Mouse (Mus musculus) cerebellum, adult (tissue): Measurements from ENCODE around the gene Serpina1a.
"Not testable (repeated sequence)": the region's sequence is repeated elsewhere in the genome, so short reads cannot be mapped to it uniquely, and the experiment has no call there.

Source experiments
- ATAC-seq: cut with Nextera tagmentation; 2 replicates; pipeline ENCODE4 v1.9.2; 2017; ENCODE audit warnings: mild to moderate bottlenecking, moderate library complexity, mixed read lengths; ENCODE audit not compliant: insufficient number of reproducible peaks, low FRiP score, low TSS enrichment

The Serpina1a gene

DNA sequence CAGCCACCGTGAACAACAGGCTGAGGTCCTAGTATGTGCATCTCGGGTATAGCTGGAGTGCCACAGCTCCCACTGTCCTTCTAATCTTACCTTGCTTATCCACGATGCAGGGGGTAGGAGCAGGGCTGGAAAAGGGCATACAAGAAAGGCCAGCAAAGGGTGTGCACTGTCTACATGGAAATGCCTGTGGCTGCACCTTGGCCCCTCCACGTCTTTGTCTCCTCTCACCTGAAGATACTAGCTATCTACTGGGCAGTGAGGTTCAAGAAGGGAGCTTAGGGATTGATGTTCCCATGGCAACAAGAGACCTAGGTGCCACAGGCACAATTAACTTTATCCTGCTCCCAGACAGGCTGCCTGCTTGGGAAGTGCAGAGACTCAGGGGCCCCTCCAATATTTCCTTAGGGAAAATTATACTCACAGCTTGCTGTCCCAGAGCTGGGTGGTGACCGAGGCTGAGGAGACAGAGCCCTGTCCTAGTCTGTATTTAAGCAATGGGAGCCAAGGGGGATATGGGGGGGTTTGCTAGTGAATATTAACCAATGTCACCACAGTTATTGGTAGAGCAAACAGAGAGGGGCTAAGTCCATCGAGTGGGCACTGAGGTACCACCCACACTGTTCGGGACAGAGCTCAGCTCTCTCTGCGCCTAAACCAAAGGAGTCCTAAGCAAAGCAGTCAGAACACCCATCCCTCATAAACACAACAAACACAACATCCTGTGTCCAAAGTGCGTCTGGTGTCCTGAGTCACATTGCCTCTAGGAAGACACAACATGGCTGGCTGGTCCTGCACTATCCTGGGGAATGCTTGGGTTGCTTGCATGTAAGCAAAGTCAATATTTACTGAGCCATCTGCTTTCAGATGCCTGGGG, at the start of gene Serpina1a:
Gene Serpina1a (minus strand): TSS at position 462 of the 874 bp plus-strand sequence.
- not testable (repeated sequence) for ATAC-seq

DNA sequence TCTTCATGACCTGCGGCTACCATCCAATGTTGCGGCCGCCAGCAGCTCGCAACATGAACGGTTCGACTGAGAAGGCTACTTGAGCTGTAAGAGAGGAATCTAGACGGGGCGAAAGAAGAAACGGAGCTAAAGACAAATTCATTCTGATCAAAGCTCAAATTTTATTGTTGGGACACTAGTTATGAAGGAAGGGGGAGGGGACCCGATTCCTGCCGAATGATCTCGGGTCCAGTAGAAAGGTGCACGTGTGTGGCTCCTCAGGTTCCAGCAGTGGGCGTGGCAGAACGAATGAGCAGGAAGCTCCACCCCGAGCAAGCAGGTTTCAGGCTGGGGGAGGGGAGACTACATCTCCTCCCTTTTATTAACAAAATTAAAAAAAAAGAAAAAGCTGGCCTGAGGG, 45.8 kb upstream of the Serpina1a start:
- ATAC-seq = not testable (repeated sequence)

DNA sequence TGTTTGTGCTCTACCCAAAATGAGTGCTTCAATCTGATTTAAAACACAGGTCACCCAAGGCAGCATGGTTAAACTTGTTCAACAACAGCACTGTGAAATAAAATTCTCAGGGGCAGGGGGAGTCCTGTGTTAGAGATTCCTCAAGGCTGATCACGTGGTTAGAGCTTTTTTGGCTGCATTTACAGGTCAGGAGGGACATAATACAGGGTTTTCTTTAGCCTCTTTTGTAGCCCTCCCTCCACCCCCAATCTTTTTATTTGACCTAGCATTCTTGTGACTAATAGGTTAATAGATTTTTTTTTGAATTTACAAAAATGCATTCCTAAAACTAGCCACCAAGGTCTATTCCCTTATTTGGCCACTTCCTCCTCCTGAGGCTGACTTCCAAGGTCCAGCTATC, 44.4 kb upstream of the Serpina1a start:
- ATAC-seq = not testable (repeated sequence)

DNA sequence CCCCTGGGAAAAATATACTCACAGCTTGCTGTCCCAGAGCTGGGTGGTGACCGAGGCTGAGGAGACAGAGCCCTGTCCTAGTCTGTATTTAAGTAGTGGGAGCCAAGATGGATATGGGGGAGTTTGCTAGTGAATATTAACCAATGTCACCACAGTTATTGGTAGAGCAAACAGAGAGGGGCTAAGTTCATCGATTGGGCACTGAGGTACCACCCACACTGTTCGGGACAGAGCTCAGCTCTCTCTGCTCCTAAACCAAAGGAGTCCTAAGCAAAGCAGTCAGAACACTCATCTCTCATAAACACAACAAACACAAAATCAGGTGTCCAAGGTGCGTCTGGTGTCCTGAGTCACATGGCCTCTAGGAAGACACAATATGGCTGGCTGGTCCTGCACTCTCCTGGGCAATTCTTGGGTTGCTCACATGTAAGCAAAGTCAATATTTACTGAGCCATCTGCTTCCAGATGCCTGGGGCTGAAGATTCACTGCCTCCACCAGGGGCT, 41.5 kb upstream of the Serpina1a start, which contains the start of gene Serpina1c:
Gene Serpina1c (minus strand): TSS at position 51 of the 504 bp plus-strand sequence.
- ATAC-seq = not testable (repeated sequence)

DNA sequence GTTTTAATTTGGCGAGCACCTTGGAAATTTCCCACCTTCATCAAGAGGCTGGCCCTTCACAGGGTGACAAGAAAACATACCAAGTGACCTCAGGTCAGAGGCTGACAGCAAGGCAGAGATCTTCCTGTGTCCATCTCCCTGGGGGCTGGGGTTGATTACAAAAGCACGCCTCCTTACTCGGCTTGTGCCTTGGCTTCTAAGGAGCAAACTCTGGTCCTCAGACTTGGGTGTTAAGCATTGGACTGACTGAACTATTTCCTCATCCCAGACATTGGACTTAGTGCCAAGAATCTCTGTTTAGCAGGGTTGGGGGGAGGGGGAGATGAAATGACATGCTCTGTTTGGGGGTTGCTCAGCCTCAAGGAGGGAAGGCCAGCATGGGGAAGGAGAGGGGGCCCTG, 38.6 kb upstream of the Serpina1a start:
- not testable (repeated sequence) for ATAC-seq

DNA sequence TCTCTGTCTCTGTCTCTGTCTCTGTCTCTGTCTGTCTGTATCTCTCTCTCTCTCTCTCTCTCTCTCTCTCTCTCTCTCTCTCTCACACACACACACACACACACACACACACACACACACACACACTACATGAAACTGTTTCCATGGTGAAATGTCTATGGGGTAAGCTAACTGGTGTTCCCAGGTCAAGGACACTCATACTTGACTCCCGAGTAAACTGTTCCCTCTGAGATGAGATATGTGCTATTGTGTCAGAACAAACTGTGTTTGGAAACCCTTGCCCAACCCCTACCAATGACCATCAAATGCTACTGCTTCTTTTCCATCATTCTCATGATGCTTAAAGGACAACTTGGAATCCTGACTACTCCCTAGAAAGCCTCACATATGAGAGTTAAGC, 3.5 kb upstream of the Serpina1a start:
- not testable (repeated sequence) for ATAC-seq

DNA sequence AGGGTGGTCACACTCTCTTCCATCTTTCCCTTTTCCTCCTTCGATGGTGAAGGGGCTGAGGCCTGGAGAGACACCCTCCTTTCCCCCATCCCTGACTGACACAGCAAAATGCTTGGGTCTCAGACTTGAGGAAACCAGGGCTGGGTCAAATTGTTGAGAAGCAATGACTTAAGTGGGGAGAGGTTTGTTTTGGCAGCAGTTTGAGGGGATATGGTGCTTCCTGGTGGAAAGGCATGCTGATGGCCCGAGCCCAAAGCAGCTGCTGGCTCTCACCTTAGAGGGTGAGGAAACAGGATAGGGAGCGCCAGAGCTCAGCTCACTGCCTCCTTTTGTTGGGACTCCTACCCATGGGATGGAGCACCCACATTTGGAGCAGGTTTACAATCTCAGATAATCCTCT, 2.4 kb downstream of the Serpina1a start:
- no peak for ATAC-seq

DNA sequence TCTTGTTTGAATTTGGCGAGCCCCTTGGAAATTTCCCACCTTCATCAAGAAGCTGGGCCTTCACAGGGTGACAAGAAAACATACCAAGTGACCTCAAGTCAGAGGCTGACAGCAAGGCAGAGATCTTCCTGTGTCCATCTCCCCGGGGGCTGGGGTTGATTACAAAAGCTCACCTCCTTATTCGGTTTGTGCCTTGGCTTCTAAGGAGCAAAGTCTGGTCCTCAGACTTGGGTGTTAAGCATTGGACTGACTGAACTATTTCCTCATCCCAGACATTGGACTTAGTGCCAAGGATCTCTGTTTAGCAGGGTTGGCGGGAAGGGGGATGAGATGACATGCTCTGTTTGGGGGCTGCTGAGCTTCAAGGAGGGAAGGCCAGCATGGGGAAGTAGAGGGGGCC, 2.8 kb downstream of the Serpina1a start:
- ATAC-seq = not testable (repeated sequence)

DNA sequence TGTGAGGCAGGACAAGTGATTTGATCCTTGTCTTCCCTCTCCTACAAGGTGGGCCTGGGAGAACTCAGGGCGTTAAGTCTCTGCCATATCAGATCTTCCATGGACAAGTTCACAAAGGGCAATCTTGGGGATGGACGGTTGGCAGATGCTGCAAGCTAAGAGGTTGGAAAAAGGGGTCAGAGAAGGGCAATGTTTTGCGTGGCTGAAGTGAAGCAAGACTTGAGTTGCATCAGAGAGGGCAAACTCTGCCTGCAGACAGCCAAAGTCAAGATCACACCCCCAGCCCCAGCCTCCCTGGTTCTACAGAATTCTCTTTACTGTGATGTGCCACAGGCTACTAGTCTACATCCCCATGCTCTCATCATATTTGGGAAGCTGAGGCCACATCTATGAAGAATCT, 3.8 kb downstream of the Serpina1a start:
- not testable (repeated sequence) for ATAC-seq

DNA sequence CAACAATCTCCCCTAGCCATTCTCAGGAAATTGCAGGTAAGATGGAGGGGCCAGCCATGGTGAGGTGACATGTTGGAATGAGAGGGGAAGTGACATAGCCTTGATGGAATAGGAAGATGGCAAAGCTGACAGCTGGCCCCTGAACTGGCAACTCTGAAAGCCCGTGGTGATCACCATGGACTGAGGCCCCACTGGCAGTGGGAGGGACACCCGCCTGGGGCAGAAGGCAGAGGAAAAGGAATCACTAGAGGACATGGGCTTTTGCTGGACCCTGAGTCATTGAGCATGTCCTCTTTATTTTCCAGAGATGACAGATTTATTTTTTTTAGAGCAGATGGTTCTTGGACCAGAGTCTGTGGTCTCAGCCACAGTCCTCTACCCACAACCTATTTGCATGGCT, 10.3 kb downstream of the Serpina1a start:
- not testable (repeated sequence) for ATAC-seq

DNA sequence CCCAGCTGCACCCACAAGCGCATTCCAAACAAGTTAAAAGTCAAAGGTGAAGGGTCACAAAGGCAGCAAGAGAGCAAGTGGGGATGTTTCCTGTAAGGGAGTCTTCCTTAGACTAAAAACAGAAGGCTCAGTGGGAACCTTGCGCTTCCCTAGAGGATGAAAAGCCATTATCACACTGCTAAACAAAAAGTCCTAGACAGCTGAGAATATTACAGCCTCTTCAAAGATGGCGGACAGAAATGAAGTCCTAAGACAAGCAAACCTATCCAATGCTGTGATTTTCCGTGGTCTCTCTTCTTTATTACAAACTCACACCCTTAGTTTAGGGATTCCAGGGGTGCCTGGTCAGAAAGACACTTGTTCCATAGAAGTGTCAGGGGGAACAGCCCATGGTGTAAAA, 33.1 kb downstream of the Serpina1a start, which contains the start of gene Serpina1b:
Gene Serpina1b (minus strand): TSS at position 101 of the 400 bp plus-strand sequence.
- ATAC-seq = not testable (repeated sequence)

DNA sequence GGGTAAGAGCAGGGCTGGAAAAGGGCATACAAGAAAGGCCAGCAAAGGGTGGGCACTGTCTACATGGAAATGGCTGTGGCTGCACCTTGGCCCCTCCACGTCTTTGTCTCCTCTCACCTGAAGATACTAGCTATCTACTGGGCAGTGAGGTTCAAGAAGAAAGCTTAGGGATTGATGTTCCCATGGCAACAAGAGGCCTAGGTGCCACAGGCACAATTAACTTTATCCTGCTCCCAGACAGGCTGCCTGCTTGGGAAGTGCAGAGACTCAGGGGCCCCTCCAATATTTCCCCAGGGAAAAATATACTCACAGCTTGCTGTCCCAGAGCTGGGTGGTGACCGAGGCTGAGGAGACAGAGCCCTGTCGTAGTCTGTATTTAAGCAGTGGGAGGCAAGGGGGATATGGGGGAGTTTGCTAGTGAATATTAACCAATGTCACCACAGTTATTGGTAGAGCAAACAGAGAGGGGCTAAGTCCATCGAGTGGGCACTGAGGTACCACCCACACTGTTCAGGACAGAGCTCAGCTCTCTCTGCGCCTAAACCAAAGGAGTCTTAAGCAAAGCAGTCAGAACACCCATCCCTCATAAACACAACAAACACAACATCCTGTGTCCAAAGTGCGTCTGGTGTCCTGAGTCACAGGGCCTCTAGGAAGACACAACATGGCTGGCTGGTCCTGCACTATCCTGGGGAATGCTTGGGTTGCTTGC, 35.5 kb downstream of the Serpina1a start:
- not testable (repeated sequence) for ATAC-seq

DNA sequence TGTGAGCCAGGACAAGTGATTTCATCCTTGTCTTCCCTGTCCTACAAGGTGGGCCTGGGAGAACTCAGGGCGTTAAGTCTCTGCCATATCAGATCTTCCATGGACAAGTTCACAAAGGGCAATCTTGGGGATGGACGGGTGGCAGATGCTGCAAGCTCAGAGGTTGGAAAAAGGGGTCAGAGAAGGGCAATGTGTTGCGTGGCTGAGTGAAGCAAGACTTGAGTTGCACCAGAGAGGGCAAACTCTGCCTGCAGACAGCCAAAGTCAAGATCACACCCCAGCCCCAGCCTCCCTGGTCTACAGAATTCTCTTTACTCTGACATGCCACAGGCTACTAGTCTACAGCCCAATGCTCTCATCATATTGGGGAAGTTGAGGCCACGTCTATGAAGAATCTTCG, 39.5 kb downstream of the Serpina1a start:
- ATAC-seq = not testable (repeated sequence)
